ENCODE assay signal across 28 mouse cellular contexts in the genomic region with DNA sequence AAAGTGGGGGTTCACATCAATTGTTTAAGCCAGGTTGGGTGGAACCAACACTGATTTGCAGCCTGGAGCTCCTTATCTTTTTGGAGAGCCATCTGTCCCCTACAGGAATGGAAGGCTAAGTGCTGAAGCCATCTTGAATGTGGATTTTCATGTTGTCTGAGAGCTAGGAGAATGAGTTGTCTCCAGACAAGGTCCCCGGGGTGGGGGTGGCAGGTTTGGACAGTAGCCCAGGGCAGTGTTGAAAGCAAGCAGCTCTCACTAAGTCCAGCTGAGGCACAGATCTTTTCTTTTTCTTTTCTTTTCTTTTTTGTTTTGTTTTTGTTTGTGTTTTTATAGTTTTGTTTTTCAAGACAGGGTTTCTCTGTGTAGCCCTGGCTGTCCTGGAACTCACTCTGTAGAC. TPM values are rescaled to one million over a fixed set of nuclear protein-coding genes. Genes with fewer than 3 reads are reported as not detected.
DNase-seq lines count a peak whose midpoint lies in the region; ATAC-seq and TF ChIP-seq lines count a peak whose summit lies in the region.
"Had no signal": no experiment of that assay in that cellular context is flagged by ENCODE, and none has a peak within 500 bp of the region (broad histone marks: within the 10 kb centered on the region; RNA-seq: fewer than 3 reads in every experiment).

No protein-coding gene starts in this region.

- no peaks in the 10 kb centered on the region for H3K36me3 ChIP-seq in heart, adult 2 months (ENCODE audit: control insufficient read depth, insufficient read depth, low read length)
- no peaks in the 10 kb centered on the region for H3K36me3 ChIP-seq in limb, embryonic 15.5 days
- no peaks in the 10 kb centered on the region for H3K36me3 ChIP-seq in limb, embryonic 10.5 days
- H3K36me3 ChIP-seq: embryonic facial prominence, embryonic 12.5 days; forebrain, embryonic 12.5 days; limb, embryonic 12.5 days; liver, embryonic 12.5 days; midbrain, embryonic 10.5 days; neural tube, embryonic 13.5 days had no signal

- TF ChIP-seq EP300 in heart, adult 2 months (IDR thresholded peaks at IDR 0.05; ENCODE audit: insufficient read depth, low read depth, low read length), result no peak

- H3K27me3 ChIP-seq in heart, adult 2 months (ENCODE audit: control insufficient read depth, insufficient read depth, low read length), result no peaks in the 10 kb centered on the region
- no peaks in the 10 kb centered on the region for H3K27me3 ChIP-seq in limb, embryonic 15.5 days
- H3K27me3 ChIP-seq in limb, embryonic 10.5 days (ENCODE audit: low read depth, poor library complexity, severe bottlenecking), result no peaks in the 10 kb centered on the region
- H3K27me3 ChIP-seq: embryonic facial prominence, embryonic 12.5 days; forebrain, embryonic 12.5 days; limb, embryonic 12.5 days; liver, embryonic 12.5 days; neural tube, embryonic 13.5 days had no signal

- no peak overlapping the region for H3K4me3 ChIP-seq in heart, adult 2 months
- no peak overlapping the region for H3K4me3 ChIP-seq in limb, embryonic 15.5 days
- no peak overlapping the region for H3K4me3 ChIP-seq in limb, embryonic 10.5 days
- H3K4me3 ChIP-seq: embryonic facial prominence, embryonic 12.5 days; erythroblast, embryonic 14.5 days; forebrain, embryonic 12.5 days; limb, embryonic 12.5 days; liver, embryonic 12.5 days; midbrain, embryonic 10.5 days; myocyte; neural tube, embryonic 13.5 days had no signal

- DNase-seq in adrenal gland, postnatal 10 days, result peak; percentile 57
- no peak for DNase-seq in adrenal gland, adult (ENCODE audit: inconsistent age in 2 of 2, low spot score in 1 of 2)
- DNase-seq in heart, adult 2 months, result peak in 1 of 2 experiments; percentile 36
- DNase-seq in heart, adult 8-10 months (ENCODE audit: low spot score), result no peak
- no peak for DNase-seq in limb, embryonic 10.5 days (ENCODE audit: low spot score)
- DNase-seq in NIH3T3 (ENCODE audit: low read depth), result peak; percentile 67
- DNase-seq in spleen, postnatal 4 days (ENCODE audit: low spot score in 2 of 2), result no peak
- DNase-seq: cerebellum, adult 2 months; cerebellum, postnatal 25 days; kidney, adult 9 months; kidney, postnatal 14 days; lung, embryonic 14.5 days; retina, postnatal 1 day; right cerebral cortex, postnatal 25 days; spleen, adult 18-20 months; thymus, postnatal 25 days had no signal

- H3K9ac ChIP-seq in heart, adult 2 months (ENCODE audit: low read depth, low read length), result no peak overlapping the region
- H3K9ac ChIP-seq in limb, embryonic 15.5 days, result no peak overlapping the region
- H3K9ac ChIP-seq: embryonic facial prominence, embryonic 12.5 days; forebrain, embryonic 12.5 days; limb, embryonic 12.5 days; liver, embryonic 12.5 days; lung, embryonic 14.5 days; neural tube, embryonic 13.5 days had no signal

- 43% methylated on average over 1 of the region's 1 CpGs for WGBS in heart, adult 2 months
- 60% methylated on average over 1 of the region's 1 CpGs for WGBS in limb, embryonic 15.5 days
- 91% methylated on average over 1 of the region's 1 CpGs for WGBS in limb, embryonic 10.5 days

- no peak for TF ChIP-seq CTCF in heart, adult 2 months (IDR thresholded peaks at IDR 0.05)

- intact Hi-C loops in heart, adult 2 months (cut with DNase I), result no loop called here

- no peak for ATAC-seq in limb, embryonic 15.5 days (ENCODE audit: insufficient number of reproducible peaks, low FRiP score, low TSS enrichment, low read depth)
- ATAC-seq: CD4-positive, CD25-positive, alpha-beta regulatory T cell, adult 4 months; intestine, embryonic 16.5 days; liver, embryonic 12.5 days; midbrain, embryonic 16.5 days had no signal

- no peaks in the 10 kb centered on the region for H3K79me2 ChIP-seq in heart, adult 2 months (replicated peaks; ENCODE audit: control insufficient read depth, insufficient read depth, low read length)

- no peak overlapping the region for H3K4me2 ChIP-seq in limb, embryonic 15.5 days
- H3K4me2 ChIP-seq: embryonic facial prominence, embryonic 12.5 days; forebrain, embryonic 12.5 days; limb, embryonic 12.5 days; liver, embryonic 12.5 days; lung, embryonic 14.5 days; neural tube, embryonic 13.5 days had no signal

- no peaks in the 10 kb centered on the region for H3K9me3 ChIP-seq in limb, embryonic 15.5 days
- no peaks in the 10 kb centered on the region for H3K9me3 ChIP-seq in limb, embryonic 10.5 days (replicated peaks)
- H3K9me3 ChIP-seq: embryonic facial prominence, embryonic 12.5 days; forebrain, embryonic 12.5 days; limb, embryonic 12.5 days; liver, embryonic 12.5 days; midbrain, embryonic 10.5 days; neural tube, embryonic 13.5 days had no signal

- no peaks in the 10 kb centered on the region; the same call in 1 of the 2 replicates for H3K4me1 ChIP-seq in heart, adult 2 months (ENCODE audit: control insufficient read depth, insufficient read depth, low read length)
- H3K4me1 ChIP-seq in limb, embryonic 15.5 days, result peaks cover 19% of the 10 kb centered on the region
- H3K4me1 ChIP-seq in limb, embryonic 10.5 days, result no peaks in the 10 kb centered on the region
- H3K4me1 ChIP-seq: forebrain, embryonic 12.5 days; liver, embryonic 12.5 days; midbrain, embryonic 10.5 days; neural tube, embryonic 13.5 days had no signal

- H3K27ac ChIP-seq in heart, adult 2 months, result peak overlapping the region; percentile 38
- H3K27ac ChIP-seq in limb, embryonic 15.5 days, result peak overlapping the region; percentile 22
- no peak overlapping the region for H3K27ac ChIP-seq in limb, embryonic 10.5 days
- H3K27ac ChIP-seq: embryonic facial prominence, embryonic 12.5 days; forebrain, embryonic 12.5 days; limb, embryonic 12.5 days; liver, embryonic 12.5 days; midbrain, embryonic 10.5 days; neural tube, embryonic 13.5 days had no signal

- no peak for TF ChIP-seq POLR2A in heart, adult 2 months (IDR thresholded peaks at IDR 0.05; ENCODE audit: insufficient read depth, low read depth, low read length)

RNA-seq across cellular contexts. Expression of a gene that starts 44.1 kb away (rescaled TPM):
- total RNA-seq in adrenal gland, postnatal 10 days (2021), result 10 to 100 TPM; 40.3 to 53.8 TPM
- total RNA-seq in heart, adult 2 months (2021), result 10 to 100 TPM; 27.4 to 27.5 TPM
- 17.3 and 25.0 TPM in 2 replicates for polyA plus RNA-seq in heart, adult 2 months (2012; rRNA removed)
- total RNA-seq in heart, adult 8-10 months (2022), result 10 to 100 TPM; 29.6 to 32.2 (median 30.4) TPM
- 97.0 and 100 TPM in 2 replicates for polyA plus RNA-seq in limb, embryonic 15.5 days (2015; fragmentation: Nextera tagmentation; extraction: Ambion mirVana)
- polyA plus RNA-seq in limb, embryonic 10.5 days (2016; fragmentation: Nextera tagmentation; extraction: Ambion mirVana), result 257 and 309 TPM in 2 replicates

Comparison
In these comparisons a context has a peak if more than half of its experiments do, and no peak if none do; other contexts are left out.
1. DNase-seq: peak in adrenal gland, postnatal 10 days (single experiment) and NIH3T3 (single experiment); none in adrenal gland, adult (0 of 2), heart, adult 8-10 months (single experiment), limb, embryonic 10.5 days (single experiment) and spleen, postnatal 4 days (0 of 2).